Mouse (Mus musculus): ENCODE data around the gene Scube3.

Gene Scube3

GRCm38 (mm10) chr17:28223561-28224391, 81.8 kb downstream of the Scube3 start:
- peak; percentile 92 for DNase-seq

Measured in layer of hippocampus, adult 9-11 months (tissue).